Mouse (Mus musculus): ENCODE results near the gene Scn4a.

- TF ChIP-seq GATA1 (IDR thresholded peaks at IDR 0.05; ENCODE audit: borderline replicate concordance, low read length): no peak
- no peak for TF ChIP-seq CTCF (IDR thresholded peaks at IDR 0.05; ENCODE audit: low read depth, low read length)
Observed at GRCm38 (mm10) chr11:106387791-106388216, 34.7 kb upstream of the Scn4a start, which contains the start of gene Icam2.
